Mouse (Mus musculus) lung, postnatal 0 days (tissue): ENCODE measurements around the gene Mat2b.

Experiments used
- CTCF ChIP-seq: IDR thresholded peaks from 2 replicates; pipeline ENCODE4 v1.5.1; 2016; ENCODE audit warnings: antibody characterized with exemption, mild to moderate bottlenecking
- EP300 ChIP-seq: IDR thresholded peaks from 2 replicates; pipeline ENCODE4 v1.6.1; 2016; ENCODE audit warnings: antibody characterized with exemption, mild to moderate bottlenecking, control low read depth

DNA sequence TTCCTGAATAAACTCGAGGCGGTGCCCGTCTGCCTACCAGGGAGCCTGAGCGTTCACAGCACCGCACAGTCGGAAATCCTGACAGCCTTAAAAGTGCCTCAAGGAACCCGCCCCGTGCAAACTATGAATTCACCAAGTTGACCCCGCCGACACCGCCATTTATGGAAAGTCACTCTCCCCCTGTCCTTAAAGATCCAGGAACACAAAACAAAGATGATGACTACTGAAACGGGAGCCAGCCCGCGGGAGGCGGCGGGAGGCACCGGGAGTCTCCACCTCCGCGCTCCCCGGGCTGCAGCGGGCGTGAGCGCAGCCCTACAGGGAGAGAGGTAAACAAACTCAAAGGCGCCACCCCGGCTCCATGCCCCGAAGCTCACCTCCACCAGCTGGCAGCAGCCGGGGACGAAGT, 2.9 kb downstream of the Mat2b start:
- TF ChIP-seq CTCF (no peak), EP300 (no peak)
